Mouse (Mus musculus): ENCODE measurements at regions not wholly inside any gene's neighbourhood (a gene's known extent, or its start where the extent isn't known, plus 50 kb on each side); places are given as distances from the start of the nearest gene placed in this dataset.

- no peaks in the 10 kb centered on the region for H3K79me2 ChIP-seq (replicated peaks; ENCODE audit: control insufficient read depth, extremely low read depth, insufficient read depth, poor library complexity, severe bottlenecking)
- no peaks in the 10 kb centered on the region for H3K4me1 ChIP-seq (ENCODE audit: control insufficient read depth in 1 of 2, insufficient read depth in 2 of 2)
- H3K36me3 ChIP-seq (replicated peaks in 1 of 2; ENCODE audit: control insufficient read depth in 1 of 2, insufficient read depth in 1 of 2, low read length in 1 of 2) = no peaks in the 10 kb centered on the region
- no peak overlapping the region for H3K4me3 ChIP-seq (replicated peaks in 1 of 3; ENCODE audit: low read depth in 2 of 3, low read length in 2 of 3, poor library complexity in 1 of 3)
- no peak for DNase-seq (ENCODE audit: extremely low read depth)
- peaks cover 2% of the 10 kb centered on the region for H3K27me3 ChIP-seq (replicated peaks)
- no peak overlapping the region for H3K27ac ChIP-seq (ENCODE audit: insufficient read depth, low read depth)
- H3K4me2 ChIP-seq (ENCODE audit: insufficient read depth, low read depth, poor library complexity, severe bottlenecking) = no peak overlapping the region
- dilution Hi-C loops (cut with MboI; ENCODE audit: extremely low pct_ligation_motif_present, extremely low pct_unique_long_range_greater_than_20kb, low sequenced_read_pairs) (no loop called here), in situ Hi-C loops (cut with MboI; ENCODE audit: low pct_ligation_motif_present, low pct_unique_long_range_greater_than_20kb, low sequenced_read_pairs) (no loop called here)
- TF ChIP-seq E2F4 (IDR thresholded peaks at IDR 0.05; ENCODE audit: insufficient replicate concordance, low read depth, low read length) (no peak), ZNF384 (IDR thresholded peaks at IDR 0.05; ENCODE audit: low read depth, low read length) (no peak), RCOR1 (conservative IDR thresholded peaks at IDR 0.05; ENCODE audit: low read depth, low read length) (no peak), POLR2A (IDR thresholded peaks at IDR 0.05; ENCODE audit: low read depth, low read length) (no peak), CHD1 (IDR thresholded peaks at IDR 0.05; ENCODE audit: low read depth, low read length) (no peak), USF1 (IDR thresholded peaks at IDR 0.05; ENCODE audit: low read depth, low read length) (no peak)
- H3K9ac ChIP-seq (ENCODE audit: insufficient read depth, low read depth) = no peak overlapping the region
- no peaks in the 10 kb centered on the region for H3K9me3 ChIP-seq (replicated peaks; ENCODE audit: low read length)
Measured at GRCm38 (mm10) chr14:59070056-59070455, 72.6 kb downstream of the 1700129C05Rik start.

GRCm38 (mm10) chr14:59066456-59067220, 76.1 kb downstream of the 1700129C05Rik start:
- no peak overlapping the region for H3K4me2 ChIP-seq (ENCODE audit: insufficient read depth, low read depth, poor library complexity, severe bottlenecking)
- H3K27me3 ChIP-seq (replicated peaks) = peaks cover 2% of the 10 kb centered on the region
- no peaks in the 10 kb centered on the region for H3K36me3 ChIP-seq (replicated peaks in 1 of 2; ENCODE audit: control insufficient read depth in 1 of 2, insufficient read depth in 1 of 2, low read length in 1 of 2)
- dilution Hi-C loops (cut with MboI; ENCODE audit: extremely low pct_ligation_motif_present, extremely low pct_unique_long_range_greater_than_20kb, low sequenced_read_pairs) = no loop called here
- no peak for DNase-seq (ENCODE audit: extremely low read depth)
- no peak for TF ChIP-seq MXI1 (IDR thresholded peaks at IDR 0.05; ENCODE audit: low read depth, low read length)
- no peak for TF ChIP-seq JUN (IDR thresholded peaks at IDR 0.05; ENCODE audit: insufficient read depth, low read depth, low read length)
- no peak for TF ChIP-seq MAX (IDR thresholded peaks at IDR 0.05; ENCODE audit: low read length)
- TF ChIP-seq SIN3A (IDR thresholded peaks at IDR 0.05; ENCODE audit: low read length) = no peak
- TF ChIP-seq ZMIZ1 (IDR thresholded peaks at IDR 0.05; ENCODE audit: low read depth, low read length) = no peak
- TF ChIP-seq USF1 (IDR thresholded peaks at IDR 0.05; ENCODE audit: low read depth, low read length) = no peak
- TF ChIP-seq RCOR1 (conservative IDR thresholded peaks at IDR 0.05; ENCODE audit: low read depth, low read length) = no peak
- TF ChIP-seq MAFK (IDR thresholded peaks at IDR 0.05; ENCODE audit: insufficient replicate concordance, low read length) = no peak
- TF ChIP-seq HCFC1 (IDR thresholded peaks at IDR 0.05; ENCODE audit: low read depth, low read length) = no peak
- TF ChIP-seq CHD1 (IDR thresholded peaks at IDR 0.05; ENCODE audit: low read depth, low read length) = no peak
- TF ChIP-seq UBTF (IDR thresholded peaks at IDR 0.05; ENCODE audit: low read depth, low read length) = no peak
- no peak for TF ChIP-seq BHLHE40 (IDR thresholded peaks at IDR 0.05; ENCODE audit: low read depth, low read length)
- no peak for TF ChIP-seq ELF1 (IDR thresholded peaks at IDR 0.05; ENCODE audit: low read depth, low read length)
- TF ChIP-seq NELFE (IDR thresholded peaks at IDR 0.05; ENCODE audit: low read depth, low read length) = no peak
- H3K79me2 ChIP-seq (replicated peaks; ENCODE audit: control insufficient read depth, extremely low read depth, insufficient read depth, poor library complexity, severe bottlenecking) = no peaks in the 10 kb centered on the region
- no peak overlapping the region for H3K27ac ChIP-seq (ENCODE audit: insufficient read depth, low read depth)
- H3K4me1 ChIP-seq (ENCODE audit: control insufficient read depth in 1 of 2, insufficient read depth in 2 of 2) = no peaks in the 10 kb centered on the region
- H3K9ac ChIP-seq (ENCODE audit: insufficient read depth, low read depth) = no peak overlapping the region
- H3K9me3 ChIP-seq (replicated peaks; ENCODE audit: low read length) = no peaks in the 10 kb centered on the region
- in situ Hi-C loops (cut with MboI; ENCODE audit: low pct_ligation_motif_present, low pct_unique_long_range_greater_than_20kb, low sequenced_read_pairs) = no loop called here
- no peak overlapping the region for H3K4me3 ChIP-seq (replicated peaks in 1 of 3; ENCODE audit: low read depth in 2 of 3, low read length in 2 of 3, poor library complexity in 1 of 3)

Measured in CH12.LX (cell line).